In the genomic region with DNA sequence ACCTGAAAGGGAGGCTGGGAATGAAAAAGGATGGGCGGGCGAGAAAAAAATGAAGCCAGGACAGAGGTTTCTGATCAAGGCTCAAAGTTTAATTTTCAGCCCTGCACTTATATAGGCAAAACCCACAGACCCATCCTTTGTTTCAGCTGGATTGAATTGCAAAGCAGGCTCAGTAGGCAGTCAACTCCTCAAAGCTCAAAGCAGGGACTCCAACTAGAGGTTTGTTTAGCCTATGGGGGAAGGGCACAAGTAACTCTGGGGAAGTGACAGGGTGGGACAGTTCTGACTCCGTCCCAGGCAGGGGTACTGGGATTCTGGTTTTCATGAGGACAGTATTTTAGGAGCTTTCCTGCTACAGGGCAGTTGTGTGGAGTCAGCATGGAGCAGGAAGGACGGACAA, we compare ENCODE assay signal across 22 mouse cellular contexts. TPM values are rescaled to one million over a fixed set of nuclear protein-coding genes. Genes with fewer than 3 reads are reported as not detected.
DNase-seq lines count a peak whose midpoint lies in the region; ATAC-seq and TF ChIP-seq lines count a peak whose summit lies in the region.
"Had no signal": no experiment of that assay in that cellular context is flagged by ENCODE, and none has a peak within 500 bp of the region (broad histone marks: within the 10 kb centered on the region; RNA-seq: fewer than 3 reads in every experiment).

No protein-coding gene starts in this region.

- no peaks in the 10 kb centered on the region for H3K27me3 ChIP-seq in forebrain, embryonic 11.5 days (ENCODE audit: control insufficient read depth, insufficient read depth, low read length)
- no peaks in the 10 kb centered on the region for H3K27me3 ChIP-seq in forebrain, embryonic 15.5 days
- H3K27me3 ChIP-seq in hindbrain, embryonic 11.5 days (ENCODE audit: control insufficient read depth, insufficient read depth, low read length), result no peaks in the 10 kb centered on the region
- no peaks in the 10 kb centered on the region for H3K27me3 ChIP-seq in hindbrain, embryonic 16.5 days (replicated peaks; ENCODE audit: control insufficient read depth, insufficient read depth, low read length)
- no peaks in the 10 kb centered on the region for H3K27me3 ChIP-seq in E14TG2a.4 (ENCODE audit: insufficient read depth, low read length)
- H3K27me3 ChIP-seq in kidney, adult 2 months (replicated peaks; ENCODE audit: control insufficient read depth, insufficient read depth, low read length), result no peaks in the 10 kb centered on the region
- H3K27me3 ChIP-seq: CH12.LX; forebrain, embryonic 13.5 days; intestine, embryonic 15.5 days had no signal

- H3K27ac ChIP-seq in forebrain, embryonic 11.5 days (ENCODE audit: low read depth, low read length), result peak overlapping the region; percentile 41; the same call in 1 of the 2 replicates
- H3K27ac ChIP-seq in forebrain, embryonic 15.5 days (replicated peaks), result no peak overlapping the region
- no peak overlapping the region for H3K27ac ChIP-seq in hindbrain, embryonic 11.5 days (ENCODE audit: low read depth, low read length)
- H3K27ac ChIP-seq in hindbrain, embryonic 16.5 days (ENCODE audit: low read depth, low read length), result no peak overlapping the region
- H3K27ac ChIP-seq in kidney, adult 2 months (ENCODE audit: insufficient read depth, low read depth, low read length), result no peak overlapping the region
- H3K27ac ChIP-seq: forebrain, embryonic 13.5 days; gastrocnemius, adult 2 months; intestine, embryonic 15.5 days had no signal

- TF ChIP-seq CTCF in E14TG2a.4 (conservative IDR thresholded peaks at IDR 0.05; ENCODE audit: low read length), result no peak
- TF ChIP-seq CTCF in kidney, adult 2 months (conservative IDR thresholded peaks at IDR 0.05; ENCODE audit: insufficient read depth, insufficient read length, low read depth, low read length), result no peak

- H3K4me2 ChIP-seq in forebrain, embryonic 11.5 days (ENCODE audit: low read depth, low read length, severe bottlenecking), result 0 out of 2 replicates have a peak overlapping the region, but pooled peaks have one; percentile 8
- no peak overlapping the region for H3K4me2 ChIP-seq in forebrain, embryonic 15.5 days (replicated peaks)
- H3K4me2 ChIP-seq in hindbrain, embryonic 11.5 days (replicated peaks; ENCODE audit: low read depth, low read length), result no peak overlapping the region
- no peak overlapping the region for H3K4me2 ChIP-seq in hindbrain, embryonic 16.5 days (ENCODE audit: low read length)
- H3K4me2 ChIP-seq: forebrain, embryonic 13.5 days; heart, embryonic 11.5 days; intestine, embryonic 15.5 days had no signal

- no peaks in the 10 kb centered on the region for H3K36me3 ChIP-seq in forebrain, embryonic 11.5 days (ENCODE audit: control insufficient read depth, insufficient read depth, low read length)
- peaks cover 6% of the 10 kb centered on the region; the same call in 1 of the 2 replicates for H3K36me3 ChIP-seq in forebrain, embryonic 15.5 days
- H3K36me3 ChIP-seq in hindbrain, embryonic 11.5 days (ENCODE audit: control insufficient read depth, insufficient read depth, low read length), result no peaks in the 10 kb centered on the region
- no peaks in the 10 kb centered on the region for H3K36me3 ChIP-seq in hindbrain, embryonic 16.5 days (ENCODE audit: control insufficient read depth, insufficient read depth, low read length)
- H3K36me3 ChIP-seq in E14TG2a.4 (ENCODE audit: insufficient read depth, low read length), result peaks cover 21% of the 10 kb centered on the region
- H3K36me3 ChIP-seq in kidney, adult 2 months (ENCODE audit: control insufficient read depth, insufficient read depth, low read length), result no peaks in the 10 kb centered on the region; the same call in 1 of the 2 replicates
- H3K36me3 ChIP-seq: intestine, embryonic 15.5 days had no signal

- H3K9ac ChIP-seq in forebrain, embryonic 11.5 days (ENCODE audit: low read length), result no peak overlapping the region
- no peak overlapping the region for H3K9ac ChIP-seq in forebrain, embryonic 15.5 days (replicated peaks)
- H3K9ac ChIP-seq in hindbrain, embryonic 11.5 days (ENCODE audit: low read depth, low read length), result 0 out of 2 replicates have a peak overlapping the region, but pooled peaks have one; percentile 11
- H3K9ac ChIP-seq in hindbrain, embryonic 16.5 days (ENCODE audit: low read depth, low read length), result no peak overlapping the region
- H3K9ac ChIP-seq: forebrain, embryonic 13.5 days; intestine, embryonic 15.5 days had no signal

- ATAC-seq in forebrain, embryonic 11.5 days (replicated peaks; ENCODE audit: low FRiP score), result no peak
- no peak for ATAC-seq in forebrain, embryonic 15.5 days (replicated peaks)
- no peak for ATAC-seq in hindbrain, embryonic 11.5 days (ENCODE audit: low FRiP score)
- ATAC-seq in hindbrain, embryonic 16.5 days, result no peak
- ATAC-seq: forebrain, embryonic 13.5 days; intestine, embryonic 15.5 days had no signal

- no peaks in the 10 kb centered on the region for H3K9me3 ChIP-seq in forebrain, embryonic 11.5 days (ENCODE audit: control insufficient read depth, low read length)
- H3K9me3 ChIP-seq in forebrain, embryonic 15.5 days, result no peaks in the 10 kb centered on the region
- no peaks in the 10 kb centered on the region for H3K9me3 ChIP-seq in hindbrain, embryonic 11.5 days (ENCODE audit: control insufficient read depth, low read length)
- no peaks in the 10 kb centered on the region for H3K9me3 ChIP-seq in hindbrain, embryonic 16.5 days (ENCODE audit: control insufficient read depth, low read length)
- H3K9me3 ChIP-seq in E14TG2a.4 (ENCODE audit: low read length), result no peaks in the 10 kb centered on the region
- H3K9me3 ChIP-seq: forebrain, embryonic 13.5 days; intestine, embryonic 15.5 days had no signal

- no peak for DNase-seq in forebrain, embryonic 11.5 days (ENCODE audit: low spot score)
- DNase-seq in hindbrain, embryonic 11.5 days (ENCODE audit: low spot score), result no peak
- DNase-seq in R1 (ENCODE audit: low read depth, low spot score), result peak; percentile 63
- DNase-seq in kidney, postnatal 4 days, result no peak
- no peak for DNase-seq in kidney, adult 2 months
- DNase-seq: adrenal gland, adult 2 months; adrenal gland, postnatal 36 days; B cell, adult 2 months; cerebellum, adult 18-20 months; cerebellum, adult 9-10 months; cerebellum, postnatal 14 days; gastrocnemius, adult 2 months; gastrocnemius, postnatal 14 days; kidney, adult 11 months; kidney, adult 9 months had no signal

- TF ChIP-seq POLR2A in kidney, adult 2 months (IDR thresholded peaks at IDR 0.05; ENCODE audit: low read depth, low read length), result no peak

- H3K4me1 ChIP-seq in forebrain, embryonic 11.5 days (replicated peaks; ENCODE audit: control insufficient read depth, insufficient read depth, low read length), result peaks cover 6% of the 10 kb centered on the region; the same call in 1 of the 2 replicates
- peaks cover 12% of the 10 kb centered on the region for H3K4me1 ChIP-seq in forebrain, embryonic 15.5 days
- H3K4me1 ChIP-seq in hindbrain, embryonic 11.5 days (replicated peaks; ENCODE audit: control insufficient read depth, insufficient read depth, low read length), result no peaks in the 10 kb centered on the region; the same call in 1 of the 2 replicates
- H3K4me1 ChIP-seq in hindbrain, embryonic 16.5 days (ENCODE audit: control insufficient read depth, insufficient read depth, low read depth, low read length), result peaks cover under 1% of the 10 kb centered on the region; the same call in 1 of the 2 replicates
- peaks cover 34% of the 10 kb centered on the region for H3K4me1 ChIP-seq in E14TG2a.4 (replicated peaks; ENCODE audit: low read depth, low read length)
- no peaks in the 10 kb centered on the region for H3K4me1 ChIP-seq in kidney, adult 2 months (ENCODE audit: control insufficient read depth, insufficient read depth, low read length)
- H3K4me1 ChIP-seq: intestine, embryonic 15.5 days had no signal

- 36% methylated on average over 4 of the region's 4 CpGs for WGBS in forebrain, embryonic 11.5 days
- WGBS in forebrain, embryonic 15.5 days, result 37% methylated on average over 4 of the region's 4 CpGs
- 40% methylated on average over 4 of the region's 4 CpGs for WGBS in hindbrain, embryonic 11.5 days
- WGBS in hindbrain, embryonic 16.5 days, result 42% methylated on average over 4 of the region's 4 CpGs
- 77% methylated on average over 4 of the region's 4 CpGs for WGBS in kidney, adult 2 months

- H3K4me3 ChIP-seq in forebrain, embryonic 11.5 days (ENCODE audit: low read depth, low read length), result no peak overlapping the region
- H3K4me3 ChIP-seq in forebrain, embryonic 15.5 days, result no peak overlapping the region
- H3K4me3 ChIP-seq in hindbrain, embryonic 11.5 days (ENCODE audit: low read depth, low read length), result no peak overlapping the region
- H3K4me3 ChIP-seq in hindbrain, embryonic 16.5 days (ENCODE audit: low read length), result no peak overlapping the region
- 0 out of 2 replicates have a peak overlapping the region, but pooled peaks have one; percentile 29 for H3K4me3 ChIP-seq in E14TG2a.4 (replicated peaks; ENCODE audit: low read length)
- H3K4me3 ChIP-seq in kidney, adult 2 months (ENCODE audit: insufficient read depth, low read depth, low read length), result no peak overlapping the region
- H3K4me3 ChIP-seq: forebrain, embryonic 13.5 days; gastrocnemius, adult 2 months; intestine, embryonic 15.5 days had no signal

RNA-seq across cellular contexts. Expression of a gene that starts 35.0 kb away (rescaled TPM):
- polyA plus RNA-seq in forebrain, embryonic 11.5 days (2014; fragmentation: Nextera tagmentation; extraction: Ambion mirVana), result 48.1 and 48.4 TPM in 2 replicates
- polyA plus RNA-seq in forebrain, embryonic 15.5 days (2015; fragmentation: Nextera tagmentation; extraction: Ambion mirVana), result 107 and 111 TPM in 2 replicates
- 33.0 and 42.6 TPM in 2 replicates for polyA plus RNA-seq in hindbrain, embryonic 11.5 days (2014; fragmentation: Nextera tagmentation; extraction: Ambion mirVana)
- 60.4 and 66.6 TPM in 2 replicates for polyA plus RNA-seq in hindbrain, embryonic 16.5 days (2015; fragmentation: Nextera tagmentation; extraction: Ambion mirVana)
- polyA plus RNA-seq in kidney, adult 2 months (2012; rRNA removed), result 44.9 and 46.3 TPM in 2 replicates
